In genomic region chr2:96585665-96586064, GRCm38 (mm10) we compare ENCODE assay signal across 9 mouse cellular contexts.
DNase-seq lines count a peak whose midpoint lies in the region.
"Had no signal": no experiment of that assay in that cellular context is flagged by ENCODE, and none has a peak within 500 bp of the region (broad histone marks: within the 10 kb centered on the region; RNA-seq: fewer than 3 reads in every experiment).

No protein-coding gene starts in this region.

- peak; percentile 4 for DNase-seq in gastrocnemius, postnatal 10 days
- DNase-seq in gastrocnemius, adult 18-20 months (ENCODE audit: low spot score) = no peak
- peak; percentile 61 for DNase-seq in NIH3T3 (ENCODE audit: low read depth)
- peak; percentile 82 for DNase-seq in embryo, embryonic 11 days
- DNase-seq in hindlimb bud, embryonic 11.5 days (ENCODE audit: extremely low spot score, low read depth, low spot score) = peak; percentile 68
- DNase-seq in left cerebral cortex, adult 8-10 months (ENCODE audit: low spot score in 2 of 2) = peak; percentile 36 to 73
- peak; percentile 39 for DNase-seq in retina, adult 2 months (ENCODE audit: low read depth, low spot score)
- no peak for DNase-seq in T-cell, adult 2 months (ENCODE audit: low spot score)
- DNase-seq: liver, embryonic 13.5 days had no signal

Comparison
In these comparisons a context has a peak if more than half of its experiments do, and no peak if none do; other contexts are left out.
1. DNase-seq: peak in gastrocnemius, postnatal 10 days (single experiment), NIH3T3 (single experiment), embryo, embryonic 11 days (single experiment), hindlimb bud, embryonic 11.5 days (single experiment), left cerebral cortex, adult 8-10 months (2 of 2) and retina, adult 2 months (single experiment); none in gastrocnemius, adult 18-20 months (single experiment) and T-cell, adult 2 months (single experiment).